ENCODE assay signal across 8 mouse cellular contexts in genomic region chr17:88529519-88530235, GRCm38 (mm10). TPM values are rescaled to one million over a fixed set of nuclear protein-coding genes. Genes with fewer than 3 reads are reported as not detected.
DNase-seq lines count a peak whose midpoint lies in the region; ATAC-seq and TF ChIP-seq lines count a peak whose summit lies in the region.

Ppp1r21 (plus strand) TSS chr17:88530118.

- 6% methylated on average over 38 of the region's 49 CpGs for WGBS in hindbrain, embryonic 13.5 days

- H3K9ac ChIP-seq in hindbrain, embryonic 13.5 days = peak within 1 kb of the TSS; percentile 83

- peak within 1 kb of the TSS; percentile 62 for H3K4me3 ChIP-seq in hindbrain, embryonic 13.5 days

- peaks cover 15% of the 10 kb centered on the region for H3K4me1 ChIP-seq in hindbrain, embryonic 13.5 days (replicated peaks)

- H3K27me3 ChIP-seq in Patski = no peaks in the 10 kb centered on the region
- H3K27me3 ChIP-seq in hindbrain, embryonic 13.5 days = 0 out of 2 replicates have a peak, but pooled peaks cover 6% of the 10 kb centered on the region

- CTCF ChIA-PET in Patski (lab: Charles Lee) = interaction anchor here (1.2 to 2.1 kb wide), 2 partner anchors 29 to 118 kb away, joined by 3 to 8 read pairs; no protein-coding TSS in a partner anchor

- H3K4me2 ChIP-seq in hindbrain, embryonic 13.5 days = peak within 1 kb of the TSS; percentile 75

- H3K36me3 ChIP-seq in hindbrain, embryonic 13.5 days = no peaks in the 10 kb centered on the region

- DNase-seq in Patski (ENCODE audit: low read depth, low spot score) = peak; percentile 55
- peak; percentile 99 to 100 for DNase-seq in cerebellum, postnatal 14 days
- peak; percentile 95 to 96 for DNase-seq in frontal cortex, postnatal 14 days (ENCODE audit: low spot score in 2 of 2)
- DNase-seq in layer of hippocampus, postnatal 25 days (ENCODE audit: extremely low spot score in 1 of 2, low spot score in 1 of 2) = peak; percentile 94
- peak; percentile 96 for DNase-seq in lung, postnatal 25 days (ENCODE audit: low spot score)
- DNase-seq in retina, embryonic 14.5 days (ENCODE audit: low spot score) = peak; percentile 98
- DNase-seq in thymus, postnatal 4 days = peak; percentile 100

- in situ Hi-C loops in Patski (cut with MboI; ENCODE audit: low pct_unique_long_range_greater_than_20kb) = loop anchor here (5.0 kb wide), 1 partner anchor 108 kb away; no protein-coding TSS in a partner anchor

- H3K9me3 ChIP-seq in hindbrain, embryonic 13.5 days = no peaks in the 10 kb centered on the region

- TF ChIP-seq CTCF in Patski (IDR thresholded peaks at IDR 0.05) = no peak

- peak; percentile 98 for ATAC-seq in Patski
- ATAC-seq in hindbrain, embryonic 13.5 days (ENCODE audit: low FRiP score) = peak; percentile 97

- POLR2A ChIA-PET in Patski (lab: Charles Lee) = interaction anchor here (0.5 kb wide), 1 partner anchor 508 kb away, joined by 5 read pairs; no protein-coding TSS in a partner anchor

- peak within 1 kb of the TSS; percentile 96 for H3K27ac ChIP-seq in hindbrain, embryonic 13.5 days

RNA-seq across cellular contexts. Expression of gene Ppp1r21, which starts in this region (rescaled TPM):
- 40.6 TPM for polyA plus RNA-seq in Patski (2021)
- 36.1 and 38.3 TPM in 2 replicates for polyA plus RNA-seq in hindbrain, embryonic 13.5 days (2015; fragmentation: Nextera tagmentation; extraction: Ambion mirVana)
- total RNA-seq in layer of hippocampus, postnatal 25 days (2021) = 10 to 100 TPM; 81.8 to 84.9 TPM

Comparison
In these comparisons a context has a peak if more than half of its experiments do, and no peak if none do; other contexts are left out.
1. Peak in every context shown above with its lines: DNase-seq, ATAC-seq, H3K4me3 ChIP-seq and H3K27ac ChIP-seq.